Mouse (Mus musculus): ENCODE measurements around the gene Fcgrt. TPM values are rescaled to one million over a fixed set of nuclear protein-coding genes. Genes with fewer than 3 reads are reported as not detected.

The Fcgrt gene
- polyA plus RNA-seq, 1 experiment, result 37.0 TPM

GRCm38 (mm10) chr7:45067190-45067999 is 36.3 kb downstream of the Fcgrt start:
- no peak overlapping the region for H3K27ac ChIP-seq (ENCODE audit: insufficient read depth, low read length)
- TF ChIP-seq POLR2A (IDR thresholded peaks at IDR 0.05; ENCODE audit: extremely low read depth, insufficient read depth, low read length) (no peak), CTCF (IDR thresholded peaks at IDR 0.05; ENCODE audit: extremely low read depth, insufficient read depth, low read length) (no peak)
- no peaks in the 10 kb centered on the region for H3K4me1 ChIP-seq (ENCODE audit: control insufficient read depth, insufficient read depth, low read length)
- no peak overlapping the region for H3K4me3 ChIP-seq (ENCODE audit: insufficient read depth, low read length)

GRCm38 (mm10) chr7:45062239-45062835 is 41.3 kb downstream of the Fcgrt start, which contains the start of the genes Nosip and Prrg2:
Gene Nosip (plus strand): TSS chr7:45062429.
Gene Prrg2 (minus strand): TSS chr7:45062677.
- Histone ChIP-seq H3K27ac (ENCODE audit: insufficient read depth, low read length) (peak within 1 kb of the TSS; percentile 88), H3K4me1 (ENCODE audit: control insufficient read depth, insufficient read depth, low read length) (no peaks in the 10 kb centered on the region; the same call in 1 of the 2 replicates), H3K4me3 (ENCODE audit: insufficient read depth, low read length) (peak within 1 kb of the TSS; percentile 73)
- TF ChIP-seq CTCF (IDR thresholded peaks at IDR 0.05; ENCODE audit: extremely low read depth, insufficient read depth, low read length) (no peak), POLR2A (IDR thresholded peaks at IDR 0.05; ENCODE audit: extremely low read depth, insufficient read depth, low read length) (peak; percentile 63)

- no peak overlapping the region; the same call in 1 of the 2 replicates for H3K4me3 ChIP-seq (ENCODE audit: insufficient read depth, low read length)
- H3K4me1 ChIP-seq (ENCODE audit: control insufficient read depth, insufficient read depth, low read length), result no peaks in the 10 kb centered on the region; the same call in 1 of the 2 replicates
- TF ChIP-seq POLR2A (IDR thresholded peaks at IDR 0.05; ENCODE audit: extremely low read depth, insufficient read depth, low read length) (no peak), CTCF (IDR thresholded peaks at IDR 0.05; ENCODE audit: extremely low read depth, insufficient read depth, low read length) (no peak)
- H3K27ac ChIP-seq (ENCODE audit: insufficient read depth, low read length), result no peak overlapping the region
Observed at GRCm38 (mm10) chr7:45061532-45062075, 42.0 kb downstream of the Fcgrt start.

- Histone ChIP-seq H3K4me3 (ENCODE audit: insufficient read depth, low read length) (no peak overlapping the region), H3K4me1 (ENCODE audit: control insufficient read depth, insufficient read depth, low read length) (no peaks in the 10 kb centered on the region; the same call in 1 of the 2 replicates), H3K27ac (ENCODE audit: insufficient read depth, low read length) (no peak overlapping the region)
- TF ChIP-seq CTCF (IDR thresholded peaks at IDR 0.05; ENCODE audit: extremely low read depth, insufficient read depth, low read length), result no peak
- no peak for TF ChIP-seq POLR2A (IDR thresholded peaks at IDR 0.05; ENCODE audit: extremely low read depth, insufficient read depth, low read length)
Observed at GRCm38 (mm10) chr7:45060632-45061122, 43.0 kb downstream of the Fcgrt start.

- H3K4me3 ChIP-seq (ENCODE audit: insufficient read depth, low read length), result no peak overlapping the region
- TF ChIP-seq POLR2A (IDR thresholded peaks at IDR 0.05; ENCODE audit: extremely low read depth, insufficient read depth, low read length), result no peak
- no peak for TF ChIP-seq CTCF (IDR thresholded peaks at IDR 0.05; ENCODE audit: extremely low read depth, insufficient read depth, low read length)
- H3K4me1 ChIP-seq (ENCODE audit: control insufficient read depth, insufficient read depth, low read length), result no peaks in the 10 kb centered on the region; the same call in 1 of the 2 replicates
- H3K27ac ChIP-seq (ENCODE audit: insufficient read depth, low read length), result 0 out of 2 replicates have a peak overlapping the region, but pooled peaks have one; percentile 26
Observed at GRCm38 (mm10) chr7:45058607-45059571, 44.8 kb downstream of the Fcgrt start.

GRCm38 (mm10) chr7:45056972-45057348 is 46.7 kb downstream of the Fcgrt start:
- TF ChIP-seq POLR2A (IDR thresholded peaks at IDR 0.05; ENCODE audit: extremely low read depth, insufficient read depth, low read length) (no peak), CTCF (IDR thresholded peaks at IDR 0.05; ENCODE audit: extremely low read depth, insufficient read depth, low read length) (no peak)
- no peak overlapping the region for H3K27ac ChIP-seq (ENCODE audit: insufficient read depth, low read length)
- no peaks in the 10 kb centered on the region; the same call in 1 of the 2 replicates for H3K4me1 ChIP-seq (ENCODE audit: control insufficient read depth, insufficient read depth, low read length)
- H3K4me3 ChIP-seq (ENCODE audit: insufficient read depth, low read length), result no peak overlapping the region

GRCm38 (mm10) chr7:45056329-45056971 is 47.2 kb downstream of the Fcgrt start:
- TF ChIP-seq POLR2A (IDR thresholded peaks at IDR 0.05; ENCODE audit: extremely low read depth, insufficient read depth, low read length) (no peak), CTCF (IDR thresholded peaks at IDR 0.05; ENCODE audit: extremely low read depth, insufficient read depth, low read length) (no peak)
- Histone ChIP-seq H3K4me3 (ENCODE audit: insufficient read depth, low read length) (no peak overlapping the region), H3K27ac (ENCODE audit: insufficient read depth, low read length) (no peak overlapping the region), H3K4me1 (ENCODE audit: control insufficient read depth, insufficient read depth, low read length) (no peaks in the 10 kb centered on the region; the same call in 1 of the 2 replicates)

- TF ChIP-seq CTCF (IDR thresholded peaks at IDR 0.05; ENCODE audit: extremely low read depth, insufficient read depth, low read length), result no peak
- TF ChIP-seq POLR2A (IDR thresholded peaks at IDR 0.05; ENCODE audit: extremely low read depth, insufficient read depth, low read length), result peak; percentile 62; the same call in 1 of the 2 replicates
- H3K4me1 ChIP-seq (ENCODE audit: control insufficient read depth, insufficient read depth, low read length), result no peaks in the 10 kb centered on the region; the same call in 1 of the 2 replicates
Observed at GRCm38 (mm10) chr7:45053931-45054510, 49.6 kb downstream of the Fcgrt start.

More at GRCm38 (mm10) chr7:45053931-45054510, 49.6 kb downstream of the Fcgrt start:
- Histone ChIP-seq H3K27ac (ENCODE audit: insufficient read depth, low read length) (peak overlapping the region; percentile 88), H3K4me3 (ENCODE audit: insufficient read depth, low read length) (peak overlapping the region; percentile 47)
